Mouse (Mus musculus): ENCODE results near the gene Olfr683.

DNA sequence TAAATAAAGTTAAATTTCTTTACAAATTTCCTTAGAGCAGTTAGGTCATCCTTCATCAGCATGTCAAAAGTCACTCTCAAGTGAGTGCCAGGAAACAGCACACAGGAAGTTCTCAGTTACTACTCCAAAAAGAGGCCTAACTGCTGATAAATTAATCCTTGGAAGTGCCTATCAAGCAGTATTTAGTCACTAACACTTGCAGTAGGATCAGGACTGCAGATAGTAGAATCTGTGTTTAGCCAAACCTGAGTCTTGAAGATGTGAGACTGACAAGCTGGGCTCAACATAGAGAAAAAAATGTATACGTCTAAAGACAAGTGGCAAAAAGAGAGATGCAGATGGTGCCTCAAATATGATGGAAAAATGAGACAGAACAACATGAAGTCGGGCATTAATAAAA is 5.5 kb downstream of the Olfr683 start:
- TF ChIP-seq ZC3H11A (IDR thresholded peaks at IDR 0.05; ENCODE audit: low read depth, low read length), result no peak
- TF ChIP-seq ZNF384 (IDR thresholded peaks at IDR 0.05; ENCODE audit: low read depth, low read length), result no peak
- TF ChIP-seq JUND (conservative IDR thresholded peaks at IDR 0.05; ENCODE audit: low read depth, low read length), result no peak
- no peak for TF ChIP-seq POLR2A (IDR thresholded peaks at IDR 0.05; ENCODE audit: low read depth, low read length)
- TF ChIP-seq EP300 (IDR thresholded peaks at IDR 0.05; ENCODE audit: low read length), result no peak

Measured in CH12.LX (cell line).